Mouse (Mus musculus): ENCODE measurements at regions not wholly inside any gene's neighbourhood (a gene's known extent, or its start where the extent isn't known, plus 50 kb on each side); places are given as distances from the start of the nearest gene placed in this dataset.

- no peak for TF ChIP-seq EP300 (IDR thresholded peaks at IDR 0.05; ENCODE audit: low read depth)
- TF ChIP-seq CTCF (IDR thresholded peaks at IDR 0.05; ENCODE audit: low read depth), result no peak
These were observed 105.2 kb upstream of the Slc7a11 start for GRCm38 (mm10) chr3:50548568-50548967.
